Mouse (Mus musculus) left cerebral cortex, postnatal 25 days (tissue): ENCODE results near the gene Acy3. TPM values are rescaled to one million over a fixed set of nuclear protein-coding genes. Genes with fewer than 3 reads are reported as not detected.

Experiments used
- DNase-seq, 2 experiments: peaks; one replicate each; pipeline ENCODE4 v3.0.0; 2022; ENCODE audit warnings: low spot score in 2 of 2, mixed read lengths in 1 of 2
- intact Hi-C: fragments of 180-260 bp; cut with DNase I; formaldehyde crosslinking; loops from one replicate; pipeline ENCODE4 v1.15.1; 2025
- total RNA-seq, 2 experiments: library from RNA; stranded (reverse); gene quantifications; 2 replicates each; pipeline ENCODE4 v1.2.3; 2021

The Acy3 gene
- total RNA-seq, 2 experiments from 2014 or later: 3.2 to 3.4 TPM

DNA sequence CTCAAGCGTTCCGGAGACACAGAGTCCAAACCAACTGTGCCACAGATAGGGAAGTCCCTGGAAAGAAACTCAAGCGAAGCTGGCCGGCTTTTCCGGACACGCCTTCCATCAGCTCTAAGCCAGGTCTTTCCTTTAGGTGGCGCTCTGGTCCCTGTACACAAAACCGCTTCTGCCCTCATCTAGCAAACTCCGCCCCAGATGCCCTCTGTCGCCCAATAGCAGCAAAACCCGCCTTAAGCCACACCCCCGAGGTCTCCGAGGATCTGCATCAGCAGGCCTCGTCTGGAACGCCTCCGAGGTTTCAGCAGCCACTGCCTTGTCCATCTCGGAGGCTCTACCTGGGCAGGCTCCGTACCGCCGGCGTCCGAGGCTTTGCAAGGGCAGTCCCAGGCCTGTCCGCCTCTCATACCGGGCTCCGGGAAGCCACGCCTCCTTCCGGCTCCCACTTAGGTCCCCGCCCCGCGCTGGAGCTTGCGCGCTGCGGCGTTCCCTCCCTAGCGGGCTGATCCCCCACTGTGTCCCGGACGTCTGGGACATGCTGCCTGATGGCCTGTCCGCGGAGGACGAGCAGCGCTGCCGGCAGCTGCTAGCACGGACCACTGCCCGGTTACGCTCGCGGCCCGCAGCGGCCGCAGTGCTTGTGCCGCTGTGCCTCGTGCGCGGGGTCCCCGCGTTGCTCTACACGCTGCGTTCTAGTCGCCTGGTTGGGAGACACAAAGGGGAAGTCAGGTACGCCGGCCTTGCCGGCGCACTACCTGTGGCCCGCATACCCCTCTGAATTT lies 13.9 kb downstream of the Acy3 start, which contains the start of the genes Nudt8 and Gm49405:
Gene Nudt8, plus strand, starts transcription at position 462 of the 782 bp plus-strand sequence.
Gene Gm49405, plus strand, starts transcription at position 508 of the 782 bp plus-strand sequence.
- intact Hi-C loops: loop anchor here (1.0 kb wide), 1 partner anchor 12 kb away; the partner anchor contains the start of gene Ndufv1
- peak; percentile 96 to 98 for DNase-seq

DNA sequence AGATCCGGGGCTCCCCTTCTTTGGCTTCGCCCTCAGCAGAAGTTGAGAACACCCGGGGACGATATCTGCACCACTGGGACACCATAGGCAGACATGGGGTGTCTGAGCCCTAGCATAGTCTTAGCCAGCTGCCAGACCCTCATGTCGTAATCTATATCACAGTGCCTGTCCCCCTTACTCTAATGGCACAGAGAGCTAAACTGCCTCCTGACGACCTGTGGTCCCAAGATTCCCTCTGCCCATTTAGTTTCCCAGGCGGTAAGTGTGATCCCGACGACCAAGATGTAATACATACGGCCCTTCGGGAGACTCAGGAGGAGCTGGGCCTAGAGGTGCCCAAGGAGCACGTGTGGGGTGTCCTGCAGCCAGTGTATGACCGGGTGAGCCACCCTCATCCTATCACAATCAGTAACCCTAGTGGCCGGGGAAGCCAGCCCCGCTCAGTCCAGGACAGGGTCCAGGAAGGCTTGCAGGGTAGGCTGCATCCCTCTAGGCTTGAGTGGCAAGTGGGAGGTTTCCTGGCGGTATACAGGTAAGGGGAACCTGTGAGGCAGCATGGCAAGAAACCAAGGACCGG lies 14.7 kb downstream of the Acy3 start:
- intact Hi-C loops: loop anchor here (1.0 kb wide), 1 partner anchor 11 kb away; the partner anchor contains the start of gene Ndufv1
- no peak for DNase-seq

DNA sequence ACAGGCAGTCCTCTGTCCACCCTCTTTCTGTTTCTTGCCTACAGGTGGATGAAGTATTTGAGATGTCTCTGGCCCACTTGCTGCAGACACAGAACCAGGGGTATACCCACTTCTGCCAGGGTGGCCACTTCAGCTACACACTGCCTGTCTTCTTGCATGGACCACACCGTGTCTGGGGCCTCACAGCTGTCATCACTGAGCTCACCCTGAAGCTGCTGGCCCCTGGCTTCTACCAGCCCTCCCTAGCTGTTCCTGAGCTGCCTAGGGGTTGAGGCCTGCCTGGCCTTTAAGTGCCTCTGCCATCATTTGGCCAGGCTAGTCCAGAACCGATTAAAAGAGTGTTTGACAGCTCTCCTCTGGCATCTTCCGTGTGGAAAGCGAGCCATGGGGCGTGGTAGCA lies 15.4 kb downstream of the Acy3 start:
- DNase-seq: no peak
- intact Hi-C loops: no loop called here

DNA sequence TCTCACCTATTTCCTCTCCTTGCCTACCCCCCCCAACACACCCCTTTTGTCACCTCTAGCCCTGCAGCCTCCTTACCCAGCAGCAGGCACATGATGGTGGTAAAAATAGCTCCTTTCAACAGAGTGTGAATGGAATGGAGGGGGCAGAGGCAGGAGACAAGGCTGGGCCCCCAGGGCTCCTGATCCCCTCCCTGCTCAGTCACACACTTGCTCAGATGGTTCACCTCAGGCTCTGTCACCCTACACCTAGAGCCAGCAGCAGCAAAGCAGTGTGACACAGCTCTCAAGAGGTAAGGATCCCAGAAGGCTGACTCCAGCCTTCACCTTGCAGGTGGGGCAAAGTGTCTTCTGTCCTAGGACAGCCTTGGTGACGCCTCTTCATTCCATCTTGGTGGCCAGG lies 16.7 kb downstream of the Acy3 start, which contains the start of gene Doc2g:
Gene Doc2g, plus strand, starts transcription at position 202 of the 400 bp plus-strand sequence.
- DNase-seq: no peak
- intact Hi-C loops: no loop called here

DNA sequence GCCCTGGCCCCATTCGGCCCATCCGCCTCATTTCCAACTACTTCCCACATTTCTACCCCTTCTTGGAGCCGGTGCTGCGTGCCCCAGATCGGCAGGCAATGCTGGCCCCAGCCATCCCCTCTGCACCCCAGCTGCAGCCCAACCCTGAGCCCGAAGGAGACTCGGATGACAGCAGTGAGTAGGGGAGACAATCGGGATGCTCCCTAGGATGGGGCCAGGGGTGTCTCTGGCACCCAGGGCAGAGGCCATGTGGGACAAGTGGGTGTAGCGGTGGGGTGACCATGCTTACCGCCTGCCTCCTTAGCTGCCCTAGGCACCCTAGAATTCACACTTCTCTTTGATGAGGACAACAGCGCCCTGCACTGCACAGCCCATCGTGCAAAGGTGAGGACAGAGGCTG lies 17.3 kb downstream of the Acy3 start:
- intact Hi-C loops: no loop called here
- no peak for DNase-seq

DNA sequence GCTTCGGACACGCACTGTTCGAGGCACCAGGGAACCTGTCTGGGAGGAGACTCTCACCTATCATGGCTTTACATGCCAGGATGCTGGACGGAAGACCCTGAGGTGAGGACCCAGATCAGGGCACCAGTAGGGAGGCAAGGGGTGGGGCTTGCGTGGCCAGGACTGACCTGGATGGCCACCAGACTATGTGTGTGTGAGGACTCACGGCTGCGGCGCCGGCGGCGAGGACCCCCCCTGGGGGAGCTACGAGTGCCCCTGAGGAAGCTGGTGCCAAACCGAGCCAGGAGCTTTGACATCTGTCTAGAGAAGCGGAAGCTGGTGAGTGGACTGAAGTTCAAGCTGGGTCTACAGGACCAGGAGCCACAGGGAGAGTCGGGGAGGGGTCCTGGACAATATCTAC lies 18.0 kb downstream of the Acy3 start:
- intact Hi-C loops: no loop called here

DNA sequence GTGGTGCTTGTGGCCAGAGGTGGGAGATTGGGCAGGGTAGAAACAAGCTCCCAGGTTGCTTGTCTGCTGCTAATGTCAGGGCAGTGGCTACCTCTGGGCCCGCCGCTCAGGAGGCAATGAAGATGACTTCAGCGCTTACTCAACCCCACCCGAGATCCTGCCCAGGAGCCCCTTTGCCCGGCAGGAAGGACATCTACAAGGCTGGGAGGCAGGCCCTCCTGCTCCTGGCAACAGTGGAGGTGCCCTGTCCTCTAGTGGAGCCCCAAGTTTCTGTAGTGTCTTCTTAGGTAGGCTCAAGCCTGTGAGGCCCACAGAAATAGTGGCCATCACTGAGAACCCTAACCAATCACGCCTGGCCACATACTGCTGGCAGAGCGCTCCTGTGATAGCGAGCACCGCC lies 18.7 kb downstream of the Acy3 start:
- intact Hi-C loops: no loop called here
- no peak for DNase-seq

More for the DNA sequence above, 18.0 kb downstream of the Acy3 start:
- no peak for DNase-seq

DNA sequence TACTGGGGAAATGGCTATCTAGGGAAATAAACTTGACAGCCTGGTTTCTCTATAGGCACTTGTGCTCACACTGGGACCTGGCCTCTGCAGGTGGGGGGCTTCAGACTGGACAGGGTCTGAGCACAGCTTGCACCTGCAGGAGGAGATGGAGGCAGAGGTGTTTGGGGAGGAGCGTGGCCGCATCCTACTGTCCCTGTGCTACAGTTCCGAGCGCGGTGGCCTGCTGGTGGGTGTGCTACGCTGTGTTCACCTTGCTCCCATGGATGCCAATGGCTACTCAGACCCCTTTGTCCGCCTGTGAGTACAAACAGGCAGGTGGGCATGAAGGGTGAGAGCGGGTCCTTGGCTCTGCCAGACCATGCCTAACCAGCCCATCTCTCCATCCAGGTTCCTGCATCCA lies 19.6 kb downstream of the Acy3 start:
- intact Hi-C loops: no loop called here
- no peak for DNase-seq

DNA sequence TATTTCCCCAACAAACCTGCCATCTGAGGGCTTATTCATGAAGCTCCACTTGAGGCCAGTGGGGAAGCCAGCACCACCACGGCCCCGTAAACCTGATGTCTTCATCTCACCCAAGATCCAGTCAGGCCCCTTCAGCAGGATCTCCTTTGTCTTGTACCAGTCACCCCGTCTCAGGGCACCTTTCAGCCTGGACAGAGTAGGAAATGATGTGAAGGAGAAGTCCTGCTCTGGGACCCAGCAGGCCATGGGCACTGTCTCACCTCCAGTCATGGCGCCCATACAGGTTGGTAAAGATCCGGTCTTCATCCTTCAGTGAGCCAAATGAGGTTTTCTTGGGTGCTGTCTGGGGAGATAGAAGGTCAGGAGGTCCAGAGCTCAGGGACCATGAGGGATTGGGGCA lies 24.7 kb downstream of the Acy3 start:
- intact Hi-C loops: loop anchor here (10.0 kb wide), 1 partner anchor 294 kb away; the partner anchor contains the start of gene Grk2
- no peak for DNase-seq

DNA sequence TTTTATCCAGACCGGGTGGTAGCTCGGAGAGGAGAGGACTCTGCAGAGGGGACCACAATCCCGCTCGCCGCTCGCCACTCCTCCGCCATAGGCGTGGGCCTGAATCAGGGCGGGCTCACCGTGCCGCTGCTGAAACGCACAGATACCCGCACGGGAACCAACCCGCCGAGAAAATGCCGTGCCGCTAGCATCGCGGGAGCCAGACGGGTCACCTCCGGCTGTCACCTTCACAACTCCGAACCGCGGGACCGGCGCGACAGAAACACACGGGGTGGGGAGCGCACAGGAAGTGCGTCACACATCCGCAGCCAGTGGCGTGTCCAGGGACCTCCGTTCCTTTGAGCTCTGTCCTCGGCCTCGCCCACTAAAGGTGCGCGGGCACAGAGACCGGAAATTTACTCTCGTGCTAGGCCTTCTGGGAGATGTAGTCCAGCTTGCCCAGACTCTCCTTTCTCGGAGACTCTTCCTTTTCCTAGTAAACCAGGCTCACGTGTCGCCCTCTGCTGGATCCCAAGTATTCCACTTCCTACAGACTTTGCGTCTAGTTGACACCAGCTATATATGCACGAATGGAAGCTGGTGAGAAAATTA lies 26.2 kb downstream of the Acy3 start, which contains the start of gene Ndufv1:
Gene Ndufv1, minus strand, starts transcription at position 375 of the 591 bp plus-strand sequence.
- intact Hi-C loops: loop anchor here (1.0 to 10.0 kb wide), 3 partner anchors 12 to 292 kb away; partner anchors contain the start of genes Gm49405, Grk2 and Nudt8
- peak; percentile 98 to 100 for DNase-seq

DNA sequence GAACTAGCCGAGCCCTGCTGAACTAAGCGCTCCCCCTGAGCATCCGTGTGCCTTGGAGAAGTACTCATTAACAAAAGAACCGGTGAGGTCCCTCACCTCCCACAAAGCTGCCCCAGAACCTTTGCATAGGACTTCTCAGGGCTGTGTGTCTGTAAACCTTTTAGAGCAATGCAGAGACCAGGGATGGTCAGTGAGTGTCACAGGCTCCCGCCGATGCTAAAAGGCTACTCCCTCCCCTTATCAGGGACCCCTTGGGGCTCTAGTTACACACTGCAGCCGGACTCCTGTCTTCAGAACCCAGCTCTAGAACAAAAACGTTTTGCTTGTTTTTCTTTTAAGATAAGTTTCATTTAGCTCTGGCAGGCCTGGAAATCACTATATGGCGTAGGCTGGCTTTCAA lies 26.7 kb downstream of the Acy3 start:
- intact Hi-C loops: loop anchor here (1.0 to 10.0 kb wide), 2 partner anchors 67 to 292 kb away; partner anchors contain the start of gene Grk2
- no peak for DNase-seq

DNA sequence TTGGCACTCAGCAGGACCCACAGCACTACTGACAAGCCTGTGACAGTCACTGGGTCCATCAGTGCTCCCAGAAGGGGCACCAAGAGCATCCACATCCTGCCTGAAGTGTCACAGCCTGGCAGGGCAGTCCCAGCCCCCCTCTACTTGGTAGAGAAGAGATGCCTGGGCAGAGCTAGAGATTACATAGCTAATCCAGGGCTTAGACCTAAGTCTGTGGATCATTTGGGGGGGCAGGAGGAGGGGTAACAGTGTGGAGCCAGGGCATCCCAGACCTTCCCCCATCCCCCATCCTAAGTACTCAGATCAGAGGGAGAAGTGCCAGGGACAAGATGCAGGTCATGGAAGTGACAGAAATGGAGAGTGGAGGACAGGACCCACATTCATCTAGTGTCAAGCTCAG lies 28.4 kb downstream of the Acy3 start:
- no peak for DNase-seq
- intact Hi-C loops: loop anchor here (5.0 to 10.0 kb wide), 3 partner anchors 77 to 290 kb away; partner anchors contain the start of gene Grk2

DNA sequence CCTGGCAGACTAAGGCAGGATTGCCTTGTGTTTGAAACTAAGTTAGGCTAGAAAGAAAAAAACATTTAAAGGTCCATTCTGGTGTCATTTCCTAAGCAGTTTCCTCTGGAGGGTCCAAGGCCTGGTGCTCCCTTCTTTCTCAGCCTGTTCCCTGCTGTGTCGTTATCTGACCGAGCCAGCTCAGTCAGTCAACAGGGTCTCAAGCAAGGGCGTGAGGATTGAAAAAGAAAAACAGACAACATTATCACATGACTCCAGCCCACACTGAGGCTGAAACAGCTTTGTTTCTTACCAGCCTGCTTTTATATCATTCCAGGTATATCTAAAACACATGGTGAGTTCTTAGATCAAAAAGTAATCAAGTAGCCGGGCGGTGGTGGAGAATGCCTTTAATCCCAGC lies 29.3 kb downstream of the Acy3 start:
- DNase-seq: no peak
- intact Hi-C loops: loop anchor here (5.0 to 10.0 kb wide), 3 partner anchors 77 to 289 kb away; partner anchors contain the start of gene Grk2

DNA sequence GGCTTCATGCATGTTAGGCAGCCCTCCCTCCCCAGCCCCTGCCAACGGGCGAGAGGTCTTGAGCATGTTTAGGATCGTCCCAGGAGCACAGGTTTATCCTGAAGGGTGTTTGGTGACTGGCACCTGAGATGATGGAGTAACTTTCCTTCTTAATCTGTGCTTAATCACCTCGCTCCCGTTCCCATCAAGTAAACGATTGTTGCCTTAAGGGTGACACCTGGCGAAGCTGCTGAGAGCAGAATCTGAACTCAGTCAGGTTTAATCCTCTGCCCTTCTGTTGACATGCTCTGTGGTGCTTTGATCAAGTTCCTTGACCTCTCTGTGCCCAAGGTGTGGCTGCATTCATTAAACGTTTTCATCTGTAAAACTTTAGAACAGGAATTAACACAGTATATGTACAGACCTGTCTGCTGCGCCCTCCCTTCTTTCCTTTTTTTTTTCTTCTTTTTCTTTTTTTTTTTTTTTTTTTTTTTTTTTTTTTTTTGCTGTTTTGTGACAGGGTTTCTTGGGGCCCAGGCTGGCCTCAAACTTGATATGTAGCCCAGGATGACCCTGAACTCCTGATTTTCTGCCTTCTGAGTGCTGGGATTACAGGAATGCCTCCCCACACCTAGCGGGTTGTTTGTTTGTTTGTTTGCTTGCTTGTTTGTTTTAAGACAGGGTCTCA lies 31.7 kb downstream of the Acy3 start:
- intact Hi-C loops: loop anchor here (2.0 to 10.0 kb wide), 4 partner anchors 74 to 287 kb away; partner anchors contain the start of gene Grk2
- DNase-seq: no peak

DNA sequence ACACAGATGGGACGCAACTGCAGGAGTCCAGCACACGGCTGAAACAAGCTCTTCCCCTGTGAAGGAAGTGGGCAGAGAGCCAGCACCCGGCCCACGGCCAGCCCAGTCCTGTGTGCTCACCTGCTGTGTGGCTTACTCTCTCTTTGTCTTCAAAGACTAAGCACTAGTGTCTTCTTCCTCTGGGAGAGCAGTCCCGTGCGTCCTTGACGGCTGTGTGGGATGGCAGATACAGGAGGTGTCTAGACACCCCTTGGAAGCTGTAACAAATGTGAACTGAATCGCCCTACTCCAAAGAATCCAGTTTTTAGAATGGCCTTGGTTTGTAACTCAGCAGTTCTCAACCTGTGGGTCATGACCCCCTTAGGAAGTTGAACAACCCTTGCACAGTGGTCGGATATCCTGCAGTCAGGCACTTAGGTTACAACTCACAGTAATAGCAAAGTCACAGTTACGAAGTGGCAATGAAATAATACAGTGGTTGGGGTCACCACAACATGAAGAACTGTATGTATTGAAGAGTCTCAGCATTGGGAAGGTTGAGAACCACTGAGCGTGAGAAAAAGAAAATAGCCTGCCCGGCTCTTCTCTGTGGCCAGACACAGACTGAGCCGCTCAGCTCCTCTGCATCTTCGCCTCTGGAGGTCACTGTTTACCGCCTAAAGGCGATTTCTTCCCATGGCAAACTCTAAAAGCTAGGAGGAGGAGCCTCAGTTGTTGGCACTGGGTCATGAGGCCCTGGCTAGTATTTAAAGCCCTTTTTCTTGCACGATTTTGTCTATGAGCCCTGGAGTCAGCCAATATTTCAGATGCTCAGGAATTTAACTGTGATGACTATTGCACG lies 32.6 kb downstream of the Acy3 start:
- intact Hi-C loops: loop anchor here (1.0 to 10.0 kb wide), 5 partner anchors 29 to 286 kb away; partner anchors contain the start of gene Grk2

DNA sequence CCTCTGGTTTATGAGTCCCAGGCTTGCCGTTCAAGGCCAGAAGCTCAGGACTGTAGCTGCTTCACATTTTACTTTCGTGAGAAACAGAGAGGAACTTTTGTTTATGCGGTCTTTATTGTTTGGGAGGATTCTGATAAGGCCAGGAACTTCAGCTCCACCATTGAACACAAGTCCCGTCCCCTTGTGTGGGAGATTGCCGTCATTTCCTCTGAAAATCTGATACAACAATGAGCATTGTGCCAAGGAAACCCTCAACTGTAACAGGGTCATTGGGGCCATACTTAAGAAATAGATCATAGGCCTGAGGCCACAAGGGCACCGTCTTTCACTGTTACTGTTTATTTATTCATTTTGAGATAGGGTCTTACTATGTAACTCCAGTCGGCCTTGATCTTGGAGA lies 36.8 kb downstream of the Acy3 start:
- intact Hi-C loops: no loop called here
- DNase-seq: no peak

More for the DNA sequence above, 32.6 kb downstream of the Acy3 start:
- peak; percentile 77 to 88 for DNase-seq

DNA sequence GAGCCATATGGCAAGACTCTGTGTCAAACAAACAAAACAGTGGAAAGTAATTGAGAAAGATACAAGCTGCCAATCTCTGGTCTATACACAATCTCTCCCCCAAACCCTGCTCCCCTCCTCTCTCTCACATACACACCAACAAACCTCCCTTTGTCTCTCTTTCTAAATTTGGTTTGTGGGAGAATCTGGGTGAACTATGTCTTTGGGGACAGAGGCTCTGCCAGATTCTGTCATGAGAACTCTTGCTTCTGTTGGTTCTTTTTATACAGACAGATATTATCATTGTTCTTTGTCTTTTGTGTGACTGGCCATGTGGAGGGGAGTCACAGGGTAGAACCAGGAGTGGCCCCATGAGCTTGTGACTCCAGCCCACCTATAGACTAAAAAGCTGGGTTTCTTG lies 41.2 kb downstream of the Acy3 start:
- DNase-seq: no peak
- intact Hi-C loops: loop anchor here (5.0 kb wide), 1 partner anchor 60 kb away; no protein-coding TSS in a partner anchor

DNA sequence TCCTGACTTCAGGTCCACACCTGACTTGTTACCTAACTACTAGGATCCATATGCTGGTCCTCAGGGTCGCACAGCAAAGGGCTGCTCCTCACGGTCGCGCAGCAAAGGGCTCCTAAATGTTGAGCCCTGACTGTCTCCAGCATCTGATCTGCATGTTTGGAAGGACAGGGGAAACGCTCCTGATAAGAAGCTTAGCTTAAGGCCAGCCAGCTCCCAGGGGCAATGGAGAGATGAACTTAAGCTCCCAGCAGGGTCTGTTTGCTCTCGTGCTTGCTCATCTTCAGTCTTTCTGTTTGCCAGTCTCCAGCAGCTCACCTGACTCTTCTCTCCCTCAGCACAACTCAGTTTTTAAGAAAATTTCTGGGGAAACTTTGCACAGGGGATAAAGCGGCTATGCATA lies 46.3 kb downstream of the Acy3 start:
- no peak for DNase-seq
- intact Hi-C loops: no loop called here
